Mouse (Mus musculus): ENCODE measurements around the gene Socs5. TPM values are rescaled to one million over a fixed set of nuclear protein-coding genes. Genes with fewer than 3 reads are reported as not detected.

The Socs5 gene
- polyA plus RNA-seq, 1 experiment from 2014 or later: 17.7 TPM

GRCm38 (mm10) chr17:87085726-87086125, 21.8 kb upstream of the Socs5 start:
- no peak overlapping the region for H3K4me3 ChIP-seq (replicated peaks)
- ATAC-seq (ENCODE audit: low FRiP score): no peak
- H3K4me1 ChIP-seq: no peaks in the 10 kb centered on the region
- H3K9me3 ChIP-seq (replicated peaks): no peaks in the 10 kb centered on the region
- H3K36me3 ChIP-seq: no peaks in the 10 kb centered on the region
- H3K27me3 ChIP-seq (replicated peaks): no peaks in the 10 kb centered on the region
- no peak overlapping the region for H3K4me2 ChIP-seq
- no peak overlapping the region for H3K27ac ChIP-seq (replicated peaks)
- WGBS: 80% methylated on average over 6 of the region's 6 CpGs
- H3K9ac ChIP-seq (replicated peaks): no peak overlapping the region

DNA sequence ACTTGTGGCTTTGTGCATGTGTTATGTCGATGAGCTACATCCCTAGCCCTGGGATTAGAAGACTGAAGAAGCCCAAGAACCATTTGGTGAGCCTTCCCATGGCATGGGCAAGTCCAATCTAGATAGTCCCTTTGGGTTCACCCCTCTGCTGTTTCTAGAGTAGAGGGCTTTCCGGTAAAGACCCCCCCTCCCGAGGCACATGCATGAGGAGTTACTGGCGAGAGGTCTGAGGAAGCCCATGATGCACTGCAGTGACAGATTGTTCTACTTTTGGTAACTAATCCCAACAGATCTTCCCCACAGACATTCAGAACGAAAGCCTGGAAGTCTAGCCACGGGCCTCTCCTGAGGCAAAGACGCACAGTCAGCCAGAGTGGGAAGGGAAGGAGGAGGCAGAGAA, 18.2 kb upstream of the Socs5 start:
- no peak overlapping the region for H3K4me2 ChIP-seq
- H3K4me3 ChIP-seq (replicated peaks): no peak overlapping the region
- no peak for ATAC-seq (ENCODE audit: low FRiP score)
- WGBS: 90% methylated on average over 7 of the region's 7 CpGs
- H3K9ac ChIP-seq (replicated peaks): no peak overlapping the region
- no peaks in the 10 kb centered on the region for H3K27me3 ChIP-seq (replicated peaks)
- H3K9me3 ChIP-seq (replicated peaks): no peaks in the 10 kb centered on the region
- no peaks in the 10 kb centered on the region for H3K36me3 ChIP-seq
- no peak overlapping the region for H3K27ac ChIP-seq (replicated peaks)
- no peaks in the 10 kb centered on the region for H3K4me1 ChIP-seq

DNA sequence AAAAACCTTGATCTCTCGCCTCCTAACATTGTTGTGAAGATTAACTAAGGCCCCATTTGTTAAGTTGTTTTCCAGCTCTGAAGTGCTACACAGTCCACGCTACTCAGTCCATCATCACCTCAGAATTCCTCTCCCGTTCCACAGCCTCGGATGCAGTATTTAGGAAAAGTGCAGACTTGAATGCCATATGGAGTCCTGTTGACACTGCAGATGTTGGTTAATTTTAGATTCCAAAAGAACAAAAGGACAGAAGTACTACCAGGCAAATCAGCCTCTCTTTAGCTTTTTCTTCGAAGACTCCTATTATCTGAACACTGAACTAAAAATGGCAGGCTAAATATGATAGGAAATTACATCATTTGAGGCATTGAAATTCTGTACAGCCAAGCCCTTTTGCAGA, 14.4 kb upstream of the Socs5 start:
- no peak for ATAC-seq (ENCODE audit: low FRiP score)
- 79% methylated on average over 5 of the region's 5 CpGs for WGBS
- H3K4me1 ChIP-seq: no peaks in the 10 kb centered on the region
- no peaks in the 10 kb centered on the region for H3K27me3 ChIP-seq (replicated peaks)
- no peak overlapping the region for H3K4me3 ChIP-seq (replicated peaks)
- no peak overlapping the region for H3K9ac ChIP-seq (replicated peaks)
- no peaks in the 10 kb centered on the region for H3K36me3 ChIP-seq
- no peaks in the 10 kb centered on the region for H3K9me3 ChIP-seq (replicated peaks)
- H3K27ac ChIP-seq (replicated peaks): no peak overlapping the region
- no peak overlapping the region for H3K4me2 ChIP-seq

DNA sequence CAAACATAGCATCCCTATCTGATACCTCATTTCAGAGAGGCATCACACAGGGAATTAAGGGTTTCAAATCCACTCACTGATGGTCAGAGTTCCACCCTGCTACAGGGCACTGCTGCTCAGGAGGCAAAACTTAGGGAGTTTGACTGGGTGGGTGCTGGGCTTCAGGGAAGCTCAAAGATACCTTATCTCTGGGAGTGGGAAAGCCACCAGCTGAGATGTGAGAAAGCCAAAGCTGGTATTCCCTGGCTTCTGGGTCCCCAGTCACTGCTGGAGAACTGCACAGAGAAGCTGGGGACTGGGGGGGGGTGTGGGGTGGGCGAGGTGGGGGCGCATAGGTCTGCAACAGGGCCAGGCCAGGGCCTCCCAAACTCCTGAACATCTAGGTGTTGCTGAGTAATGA, 10.5 kb upstream of the Socs5 start:
- 54% methylated on average over 2 of the region's 2 CpGs for WGBS
- Histone ChIP-seq H3K4me2 (no peak overlapping the region), H3K9ac (replicated peaks) (no peak overlapping the region), H3K36me3 (no peaks in the 10 kb centered on the region), H3K27ac (replicated peaks) (no peak overlapping the region), H3K27me3 (replicated peaks) (no peaks in the 10 kb centered on the region), H3K4me3 (replicated peaks) (no peak overlapping the region), H3K9me3 (replicated peaks) (no peaks in the 10 kb centered on the region), H3K4me1 (no peaks in the 10 kb centered on the region)
- no peak for ATAC-seq (ENCODE audit: low FRiP score)

- H3K27me3 ChIP-seq (replicated peaks): no peaks in the 10 kb centered on the region
- H3K4me1 ChIP-seq: no peaks in the 10 kb centered on the region
- H3K27ac ChIP-seq (replicated peaks): no peak overlapping the region
- WGBS: 93% methylated on average over 5 of the region's 5 CpGs
- no peaks in the 10 kb centered on the region for H3K36me3 ChIP-seq
- no peak overlapping the region for H3K4me2 ChIP-seq
- ATAC-seq (ENCODE audit: low FRiP score): no peak
- no peak overlapping the region for H3K4me3 ChIP-seq (replicated peaks)
- no peak overlapping the region for H3K9ac ChIP-seq (replicated peaks)
- H3K9me3 ChIP-seq (replicated peaks): no peaks in the 10 kb centered on the region
Observed at GRCm38 (mm10) chr17:87097576-87097975, 9.9 kb upstream of the Socs5 start.

DNA sequence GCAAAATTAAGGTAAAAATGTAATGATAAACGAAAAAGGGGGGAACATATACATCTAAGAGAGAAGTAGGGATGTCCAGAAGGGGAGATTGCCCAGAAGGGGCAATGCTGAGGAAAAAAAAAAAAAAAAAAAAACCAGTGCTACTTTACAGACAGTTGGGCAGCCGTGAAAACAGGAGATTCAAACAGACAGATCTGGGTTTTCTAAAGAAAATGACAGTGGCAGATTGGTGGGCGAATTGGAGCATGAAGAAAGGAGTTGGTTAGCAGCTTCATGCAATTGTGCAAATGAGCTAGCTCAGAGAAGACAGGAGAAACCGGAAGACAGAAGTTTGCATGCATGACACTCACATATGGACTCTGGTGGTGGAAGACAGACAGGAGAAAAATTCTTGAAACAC, 6.5 kb upstream of the Socs5 start:
- no peak for ATAC-seq (ENCODE audit: low FRiP score)
- Histone ChIP-seq H3K27ac (replicated peaks) (no peak overlapping the region), H3K9ac (replicated peaks) (no peak overlapping the region), H3K9me3 (replicated peaks) (no peaks in the 10 kb centered on the region), H3K4me2 (no peak overlapping the region), H3K36me3 (no peaks in the 10 kb centered on the region), H3K27me3 (replicated peaks) (no peaks in the 10 kb centered on the region), H3K4me1 (peaks cover 4% of the 10 kb centered on the region), H3K4me3 (replicated peaks) (no peak overlapping the region)
- 69% methylated on average over 4 of the region's 4 CpGs for WGBS

GRCm38 (mm10) chr17:87102636-87103035, 4.8 kb upstream of the Socs5 start:
- 75% methylated on average over 8 of the region's 8 CpGs for WGBS
- no peak for ATAC-seq (ENCODE audit: low FRiP score)
- Histone ChIP-seq H3K36me3 (no peaks in the 10 kb centered on the region), H3K27me3 (replicated peaks) (no peaks in the 10 kb centered on the region), H3K9me3 (replicated peaks) (no peaks in the 10 kb centered on the region), H3K9ac (replicated peaks) (no peak overlapping the region), H3K4me2 (no peak overlapping the region), H3K27ac (replicated peaks) (no peak overlapping the region), H3K4me1 (peaks cover 11% of the 10 kb centered on the region), H3K4me3 (replicated peaks) (no peak overlapping the region)

GRCm38 (mm10) chr17:87103060-87103459, 4.4 kb upstream of the Socs5 start:
- H3K9ac ChIP-seq (replicated peaks): no peak overlapping the region
- no peak overlapping the region for H3K27ac ChIP-seq (replicated peaks)
- H3K4me2 ChIP-seq: no peak overlapping the region
- 86% methylated on average over 5 of the region's 5 CpGs for WGBS
- no peaks in the 10 kb centered on the region for H3K9me3 ChIP-seq (replicated peaks)
- H3K27me3 ChIP-seq (replicated peaks): no peaks in the 10 kb centered on the region
- no peak overlapping the region for H3K4me3 ChIP-seq (replicated peaks)
- H3K36me3 ChIP-seq: no peaks in the 10 kb centered on the region
- H3K4me1 ChIP-seq: peaks cover 11% of the 10 kb centered on the region
- ATAC-seq (ENCODE audit: low FRiP score): no peak

DNA sequence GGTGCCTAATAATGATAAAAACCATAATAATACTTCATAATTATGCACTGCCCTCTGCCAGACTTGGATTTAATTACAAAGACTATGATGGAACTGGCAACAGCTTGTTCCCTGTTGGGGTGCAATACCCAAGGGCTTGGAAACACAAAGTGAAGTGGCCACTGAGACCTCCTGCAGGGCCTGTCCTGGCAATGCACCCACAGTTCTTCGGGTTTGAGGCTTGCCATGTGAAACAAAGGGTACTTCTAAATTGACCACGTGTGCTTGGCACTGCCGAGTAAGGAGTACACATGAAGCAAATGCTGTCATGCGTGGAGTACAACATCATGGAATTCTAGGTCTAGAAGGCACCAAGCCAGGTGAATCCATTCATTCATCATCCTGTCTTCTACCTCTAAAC, 3.2 kb upstream of the Socs5 start:
- H3K9me3 ChIP-seq (replicated peaks): no peaks in the 10 kb centered on the region
- no peak overlapping the region for H3K4me3 ChIP-seq (replicated peaks)
- H3K27me3 ChIP-seq (replicated peaks): no peaks in the 10 kb centered on the region
- H3K4me2 ChIP-seq: no peak overlapping the region
- no peak overlapping the region for H3K27ac ChIP-seq (replicated peaks)
- no peaks in the 10 kb centered on the region for H3K36me3 ChIP-seq
- H3K4me1 ChIP-seq: peaks cover 20% of the 10 kb centered on the region
- no peak for ATAC-seq (ENCODE audit: low FRiP score)
- 75% methylated on average over 4 of the region's 4 CpGs for WGBS
- no peak overlapping the region for H3K9ac ChIP-seq (replicated peaks)

DNA sequence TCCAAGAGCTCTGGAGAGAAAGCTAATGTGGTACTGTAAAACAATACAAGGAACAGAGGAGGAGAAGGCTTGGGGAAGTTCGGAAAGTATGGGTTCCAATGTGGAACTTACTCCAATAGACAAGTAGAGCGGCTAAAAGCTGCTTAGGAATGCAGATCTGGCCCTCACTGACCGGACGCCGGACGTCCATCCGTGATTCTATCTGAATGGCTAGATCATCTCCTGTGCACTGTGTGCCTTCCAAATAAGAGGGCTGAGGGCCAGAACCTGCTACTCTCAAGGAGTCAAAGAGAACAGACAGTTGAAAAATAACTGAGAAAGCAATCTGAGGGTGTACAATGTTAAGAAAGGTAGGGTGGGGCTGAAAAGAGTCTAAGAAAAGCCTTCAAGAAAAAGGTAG, 1.5 kb upstream of the Socs5 start:
- WGBS: 89% methylated on average over 7 of the region's 7 CpGs

DNA sequence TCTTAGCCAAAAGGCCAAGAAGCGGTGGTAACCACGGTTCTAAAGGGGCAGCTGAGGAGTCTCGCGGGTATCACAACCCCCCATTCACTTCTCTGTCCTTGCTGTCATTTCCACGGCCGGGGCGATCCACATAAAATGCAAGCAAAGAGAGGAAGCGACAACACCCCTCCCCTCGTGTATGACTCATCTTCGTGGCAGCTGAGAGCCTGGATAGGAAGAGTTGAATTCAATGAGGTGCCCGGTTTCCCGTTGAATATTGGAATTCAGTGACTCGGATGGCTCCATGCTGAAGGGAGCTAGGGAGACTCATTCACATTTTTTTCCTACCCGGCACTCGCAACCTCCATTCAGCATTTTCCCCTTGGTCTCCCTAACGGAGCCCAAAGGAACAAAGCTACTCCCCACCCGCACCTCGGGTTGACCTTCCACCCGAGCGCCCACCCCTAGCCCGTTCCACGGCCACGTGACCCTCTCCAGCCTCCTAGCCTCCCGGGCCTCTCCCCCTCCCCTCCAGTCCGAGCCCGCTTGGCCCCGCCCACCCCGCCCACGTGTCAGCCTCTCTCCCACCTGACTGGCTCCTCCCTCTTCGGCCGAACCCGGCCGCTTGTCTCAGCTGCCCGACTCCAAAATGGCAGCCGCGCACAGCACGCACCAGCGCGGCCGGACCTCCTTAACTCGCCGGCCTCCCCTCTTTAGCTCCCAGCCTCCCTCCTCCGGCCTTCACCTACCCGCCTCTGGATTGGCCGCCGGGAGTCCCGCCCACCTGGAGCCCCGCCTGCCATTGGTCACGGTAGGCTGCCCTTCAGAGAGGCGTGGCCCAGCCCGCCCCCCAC, 572 bp upstream of the Socs5 start:
- Histone ChIP-seq H3K36me3 (no peaks in the 10 kb centered on the region), H3K4me1 (peaks cover 33% of the 10 kb centered on the region), H3K9ac (replicated peaks) (peak overlapping the region; percentile 90), H3K4me2 (peak overlapping the region; percentile 71), H3K9me3 (replicated peaks) (no peaks in the 10 kb centered on the region), H3K27me3 (replicated peaks) (no peaks in the 10 kb centered on the region), H3K27ac (replicated peaks) (peak overlapping the region; percentile 92), H3K4me3 (replicated peaks) (peak overlapping the region; percentile 74)
- WGBS: under 1% methylated on average over 48 of the region's 51 CpGs
- ATAC-seq (ENCODE audit: low FRiP score): peak; percentile 97

More for the DNA sequence above, 1.5 kb upstream of the Socs5 start:
- peaks cover 32% of the 10 kb centered on the region for H3K4me1 ChIP-seq
- no peaks in the 10 kb centered on the region for H3K36me3 ChIP-seq
- no peaks in the 10 kb centered on the region for H3K27me3 ChIP-seq (replicated peaks)
- 0 out of 2 replicates have a peak overlapping the region, but pooled peaks have one; percentile 51 for H3K9ac ChIP-seq (replicated peaks)
- H3K27ac ChIP-seq (replicated peaks): peak overlapping the region; percentile 92
- ATAC-seq (ENCODE audit: low FRiP score): no peak
- no peaks in the 10 kb centered on the region for H3K9me3 ChIP-seq (replicated peaks)
- peak overlapping the region; percentile 71 for H3K4me2 ChIP-seq
- peak overlapping the region; percentile 74 for H3K4me3 ChIP-seq (replicated peaks)

DNA sequence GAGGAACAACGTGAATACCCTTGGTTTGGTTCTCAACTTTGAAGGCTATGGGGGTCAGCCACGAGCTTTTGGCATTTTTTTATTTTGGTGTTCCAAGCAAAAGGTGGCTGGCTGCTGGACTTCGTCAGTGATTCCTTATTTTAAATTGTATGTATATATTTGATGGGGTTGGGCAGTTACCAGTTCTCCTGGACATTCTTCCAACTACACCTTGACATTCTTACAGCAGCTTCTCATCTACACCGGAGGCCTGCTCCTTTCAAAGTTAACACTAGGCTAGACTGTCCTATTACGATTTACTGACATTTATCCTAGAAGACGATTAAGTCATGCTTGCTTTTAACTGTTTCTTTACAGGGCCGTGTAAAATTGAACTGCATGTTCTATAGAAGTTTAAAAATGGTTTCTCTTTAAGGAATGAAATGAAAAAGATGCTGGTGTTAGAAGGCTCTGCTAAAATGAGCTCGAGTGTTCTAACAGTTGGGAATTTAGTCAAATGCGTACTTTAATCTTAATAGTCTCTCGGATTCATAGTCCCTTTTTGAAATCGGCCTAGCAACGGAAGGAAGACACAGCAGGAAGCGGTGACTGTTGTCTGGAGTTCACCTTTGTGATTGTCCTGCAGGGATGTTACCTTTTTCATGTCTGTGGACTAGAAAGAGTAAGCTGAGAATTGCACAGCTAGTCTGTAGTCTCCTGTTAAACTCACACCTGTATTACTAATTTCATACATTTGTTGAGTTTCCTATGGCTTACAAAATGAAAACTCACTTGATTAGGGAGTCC, 1.2 kb downstream of the Socs5 start:
- Histone ChIP-seq H3K9me3 (replicated peaks) (no peaks in the 10 kb centered on the region), H3K36me3 (no peaks in the 10 kb centered on the region), H3K27me3 (replicated peaks) (no peaks in the 10 kb centered on the region), H3K4me1 (peaks cover 33% of the 10 kb centered on the region), H3K4me3 (replicated peaks) (peak overlapping the region; percentile 74), H3K4me2 (peak overlapping the region; percentile 71), H3K27ac (replicated peaks) (peak overlapping the region; percentile 92), H3K9ac (replicated peaks) (peak overlapping the region; percentile 90)
- 32% methylated on average over 13 of the region's 13 CpGs for WGBS
- no peak for ATAC-seq (ENCODE audit: low FRiP score)

Measured in neural tube, embryonic 15.5 days (tissue).